Mouse (Mus musculus): ENCODE data around the gene Lrrc15.

Gene Lrrc15

DNA sequence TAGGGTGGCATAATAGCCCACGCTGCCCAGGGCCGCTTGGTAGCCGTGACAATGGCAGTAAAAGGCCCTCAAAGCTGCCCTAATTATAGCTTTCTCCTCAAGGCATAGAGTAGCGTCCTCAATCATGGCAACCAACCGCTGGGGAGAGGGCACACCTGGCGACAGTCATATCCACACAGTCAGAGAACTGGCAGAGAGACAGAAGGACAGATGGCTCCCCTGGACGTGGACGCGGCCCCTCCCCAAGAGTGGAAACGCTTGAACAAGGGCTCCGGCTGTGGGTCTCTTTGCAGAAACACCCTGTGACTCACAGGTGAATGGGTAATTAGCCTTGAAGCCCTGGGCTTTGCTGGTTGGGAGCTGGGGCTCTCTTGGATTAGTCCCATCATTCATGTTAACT lies 4.7 kb downstream of the Lrrc15 start:
- DNase-seq (ENCODE audit: low spot score in 2 of 2), result no peak

DNA sequence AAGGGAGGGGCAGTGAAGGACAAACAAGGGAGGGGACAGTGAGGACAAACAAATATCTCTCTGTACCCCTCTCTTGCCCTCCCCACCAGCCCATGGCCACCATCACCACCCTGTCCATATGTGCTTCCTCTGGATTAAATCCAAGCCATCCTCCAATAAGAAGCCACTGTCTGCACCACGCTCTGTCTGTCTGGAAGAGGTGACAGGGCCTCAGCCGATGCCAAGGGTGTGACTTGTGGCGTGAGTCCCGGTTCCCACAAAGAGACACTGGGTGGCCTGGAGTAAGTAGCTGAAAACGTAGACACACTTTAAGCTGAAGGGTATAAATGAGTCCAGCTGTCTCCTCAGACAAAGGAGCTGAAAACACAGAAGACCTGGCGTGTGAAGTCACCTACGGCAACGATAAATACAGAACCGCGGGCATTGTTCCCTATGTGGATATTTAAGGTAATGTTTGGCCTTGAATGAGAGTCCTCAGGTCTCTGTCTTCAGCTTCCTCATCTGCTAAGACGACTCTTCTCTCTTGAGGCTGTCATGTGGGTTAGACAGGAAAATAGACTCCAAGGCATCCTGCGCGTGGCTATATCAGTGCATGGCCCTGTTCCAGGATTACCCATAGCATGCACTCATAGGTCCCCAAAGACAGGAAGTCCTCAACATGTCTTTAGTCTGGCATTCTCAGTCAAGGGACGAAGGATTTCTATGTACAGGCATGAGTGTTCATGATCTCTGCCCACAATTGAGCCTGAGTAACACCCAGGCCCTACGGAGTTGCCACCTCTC lies 7.3 kb downstream of the Lrrc15 start:
- DNase-seq (ENCODE audit: low spot score in 2 of 2), result no peak

DNA sequence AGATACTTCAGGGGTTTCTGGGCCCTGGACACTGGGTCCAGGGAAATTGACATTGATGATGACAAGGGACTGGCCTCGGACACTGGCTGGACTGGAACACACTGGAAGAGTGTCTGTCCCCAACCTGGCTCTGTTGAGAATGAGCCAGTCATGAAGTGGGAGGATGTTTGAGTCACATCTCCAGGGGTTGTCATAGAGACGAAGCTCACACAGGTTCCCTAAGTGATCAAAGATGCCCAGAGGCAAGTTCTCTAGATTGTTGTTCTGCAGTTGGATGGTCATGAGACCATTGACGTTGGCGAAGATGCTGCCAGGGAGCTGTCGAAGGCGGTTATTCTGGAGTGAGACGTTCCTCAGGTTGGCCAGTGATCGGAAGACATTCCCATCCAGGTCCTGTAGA lies 10.0 kb downstream of the Lrrc15 start:
- no peak for DNase-seq (ENCODE audit: low spot score in 2 of 2)

DNA sequence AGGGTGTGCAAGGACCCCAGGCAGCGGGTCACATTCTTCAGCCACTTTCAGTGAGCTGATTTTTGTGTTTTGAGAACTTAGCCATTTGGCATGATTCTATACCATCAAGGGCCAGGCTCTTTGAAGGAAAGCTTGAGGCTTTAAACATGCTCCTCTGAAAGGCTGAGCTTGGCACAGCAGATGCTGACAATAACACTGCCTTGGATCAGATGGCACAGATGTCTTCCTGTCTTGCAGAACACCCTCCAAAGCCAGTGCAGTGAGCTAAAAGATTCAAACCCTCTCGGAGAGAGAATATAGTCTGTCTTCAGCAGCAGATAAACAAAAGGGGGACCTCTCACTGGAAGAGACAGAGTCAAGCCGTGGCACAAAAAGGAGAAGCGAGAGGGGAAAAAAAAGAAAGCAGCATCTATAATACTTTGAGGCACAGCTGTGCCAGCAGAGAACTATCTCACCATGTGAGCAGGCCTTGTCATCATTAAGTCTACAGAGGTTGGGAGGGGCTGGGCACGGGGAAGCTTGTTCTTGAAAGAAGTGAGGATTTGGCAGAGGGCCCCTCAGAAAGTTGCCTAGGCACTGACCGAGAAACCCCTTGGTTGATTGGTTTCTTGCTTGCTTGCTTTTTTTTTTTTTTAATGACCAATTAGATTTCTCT lies 11.0 kb downstream of the Lrrc15 start:
- no peak for DNase-seq (ENCODE audit: low spot score in 2 of 2)

DNA sequence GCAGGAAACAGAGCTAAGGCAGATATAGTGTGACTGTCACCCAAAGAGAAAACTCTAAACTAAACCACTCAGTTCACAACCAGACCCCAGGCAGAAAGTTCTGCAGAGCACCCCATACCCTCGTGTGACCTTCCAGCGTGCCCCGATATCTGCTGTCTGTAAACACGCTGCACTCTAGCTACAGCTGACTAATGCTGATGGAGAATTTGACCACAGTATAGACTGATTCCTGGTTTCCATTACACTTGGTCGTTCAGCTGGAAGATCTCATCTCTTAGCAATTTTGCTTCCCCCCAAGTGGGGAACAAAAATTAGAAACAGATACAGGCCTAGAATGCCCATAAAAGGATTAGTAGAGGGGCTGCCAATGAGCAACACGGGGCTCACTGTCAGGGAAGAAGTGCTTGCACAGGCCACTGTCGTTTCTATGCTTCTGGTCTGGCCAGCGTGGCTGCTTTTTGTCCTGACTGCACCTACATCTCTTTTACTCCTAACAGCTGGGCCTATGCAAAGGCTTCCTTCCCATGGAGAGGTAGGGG lies 11.8 kb downstream of the Lrrc15 start:
- DNase-seq (ENCODE audit: low spot score in 2 of 2), result no peak

DNA sequence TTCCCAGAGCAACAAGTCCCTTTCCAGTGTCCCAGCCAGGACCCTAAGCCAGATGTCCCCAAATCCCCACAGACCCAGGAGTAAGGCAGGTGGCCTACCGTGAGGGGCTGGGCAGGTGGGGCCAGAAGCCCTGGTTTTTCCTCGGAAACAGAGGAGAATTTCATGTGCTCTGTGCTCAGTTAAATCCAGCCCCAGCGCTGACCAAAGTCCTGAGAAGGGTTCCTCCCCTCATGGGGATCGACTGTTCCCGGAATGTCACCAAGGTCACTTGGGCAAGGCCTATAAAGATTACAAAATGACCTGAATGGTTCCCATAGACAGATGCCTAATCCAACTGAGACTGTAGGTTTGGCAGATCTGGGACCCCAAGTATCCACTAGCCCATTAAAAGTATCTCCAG lies 15.7 kb downstream of the Lrrc15 start, which contains the start of gene Cpn2:
Cpn2 (minus strand) TSS at position 141 of the 400 bp plus-strand sequence.
- no peak for DNase-seq (ENCODE audit: low spot score in 2 of 2)

DNA sequence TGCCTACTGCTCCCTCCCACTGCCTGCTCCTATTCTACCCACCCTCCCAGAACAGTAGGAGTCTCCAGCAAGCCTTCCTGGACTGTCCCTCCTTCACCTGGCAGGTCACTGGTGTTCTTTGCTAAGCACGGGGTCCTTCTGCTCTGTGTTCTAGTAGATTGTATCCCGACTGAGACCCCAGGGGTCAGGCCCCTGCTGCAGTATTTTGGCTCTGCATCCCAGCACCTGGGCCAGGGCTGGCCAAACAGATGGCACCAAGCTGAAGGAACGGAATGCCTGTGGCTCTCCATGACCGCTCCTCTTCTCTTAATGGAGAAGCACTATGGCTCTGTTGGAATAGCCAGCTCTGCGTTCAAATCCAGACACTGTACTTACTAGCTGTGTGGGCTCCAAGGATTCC lies 16.5 kb downstream of the Lrrc15 start:
- DNase-seq (ENCODE audit: low spot score in 2 of 2), result no peak

DNA sequence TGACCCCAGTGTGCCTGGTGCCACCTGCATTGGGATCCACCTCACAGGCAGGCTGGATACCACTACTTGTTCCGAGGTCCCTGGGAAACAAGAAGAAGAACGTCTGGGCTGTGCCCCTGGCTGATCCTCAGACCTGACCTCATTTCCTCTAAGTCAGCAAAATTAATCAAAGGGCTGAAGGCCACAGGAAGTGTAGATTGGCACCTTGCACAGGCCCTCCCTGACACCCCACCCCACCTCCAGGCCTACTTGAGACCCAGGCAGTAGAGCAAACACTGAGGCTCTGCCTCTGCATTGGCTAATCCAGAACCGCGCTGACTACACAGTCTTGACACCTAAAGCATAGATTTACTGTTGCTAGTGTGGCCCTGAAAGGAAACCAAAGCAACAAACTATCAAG lies 17.4 kb downstream of the Lrrc15 start:
- DNase-seq (ENCODE audit: low spot score in 2 of 2), result no peak

DNA sequence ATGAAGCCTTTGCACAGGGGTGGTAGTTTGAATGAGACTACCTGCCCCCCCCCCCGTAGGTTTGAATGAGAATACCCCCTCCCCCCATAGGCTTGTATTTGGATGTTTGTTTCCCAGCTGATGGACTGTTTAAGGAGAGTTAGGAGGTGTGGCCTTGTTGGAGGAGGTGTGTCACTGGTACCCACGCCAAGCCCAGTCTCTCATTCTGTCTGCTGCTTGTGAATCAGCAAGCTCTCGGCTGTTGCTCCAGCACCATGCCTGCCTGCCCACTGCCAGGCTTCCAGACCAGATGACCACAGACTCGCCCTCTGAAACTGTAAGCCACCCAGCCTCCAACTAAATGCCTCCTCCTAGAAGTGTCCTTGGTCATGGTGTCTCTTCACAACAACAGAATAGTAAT lies 19.9 kb downstream of the Lrrc15 start:
- DNase-seq (ENCODE audit: low spot score in 2 of 2), result no peak

DNA sequence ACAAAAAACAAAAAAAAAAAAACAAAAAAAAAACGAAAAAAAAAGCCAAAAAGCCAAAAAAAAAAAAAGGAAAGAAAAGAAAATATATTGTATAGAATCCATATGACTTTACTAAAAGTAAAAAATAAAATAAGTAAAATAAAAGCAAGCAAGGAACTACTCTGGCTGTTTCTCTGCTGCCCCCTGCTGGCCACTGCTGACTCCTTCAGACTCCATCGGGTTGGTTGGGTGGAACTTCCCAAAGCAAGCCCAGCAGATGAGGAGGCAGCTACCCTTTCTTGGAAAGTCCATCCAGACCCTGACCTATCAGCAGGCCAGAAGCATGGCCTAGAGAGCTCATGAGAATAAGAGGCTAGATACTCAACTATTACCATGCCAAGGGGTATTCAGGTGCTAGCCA lies 20.4 kb downstream of the Lrrc15 start:
- DNase-seq (ENCODE audit: low spot score in 2 of 2), result peak; percentile 53 to 61

DNA sequence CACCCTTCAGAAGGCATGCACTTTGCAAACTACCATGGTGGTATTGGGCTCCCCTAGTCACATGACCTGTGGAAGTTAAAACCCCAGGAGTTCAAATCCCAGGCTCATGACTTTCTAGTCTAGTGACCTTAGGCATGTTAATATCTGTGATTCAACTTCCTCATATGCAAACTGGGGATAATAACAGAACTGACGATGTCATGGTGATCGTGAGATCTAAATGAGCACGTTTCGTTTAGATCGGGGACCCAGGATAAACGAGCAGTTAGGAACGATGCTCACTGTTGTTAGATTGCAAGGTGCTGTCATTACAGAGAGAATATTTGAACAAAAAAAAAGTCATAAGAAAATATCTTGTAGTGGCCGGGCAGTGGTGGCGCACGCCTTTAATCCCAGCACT lies 20.9 kb downstream of the Lrrc15 start:
- DNase-seq (ENCODE audit: low spot score in 2 of 2), result no peak

DNA sequence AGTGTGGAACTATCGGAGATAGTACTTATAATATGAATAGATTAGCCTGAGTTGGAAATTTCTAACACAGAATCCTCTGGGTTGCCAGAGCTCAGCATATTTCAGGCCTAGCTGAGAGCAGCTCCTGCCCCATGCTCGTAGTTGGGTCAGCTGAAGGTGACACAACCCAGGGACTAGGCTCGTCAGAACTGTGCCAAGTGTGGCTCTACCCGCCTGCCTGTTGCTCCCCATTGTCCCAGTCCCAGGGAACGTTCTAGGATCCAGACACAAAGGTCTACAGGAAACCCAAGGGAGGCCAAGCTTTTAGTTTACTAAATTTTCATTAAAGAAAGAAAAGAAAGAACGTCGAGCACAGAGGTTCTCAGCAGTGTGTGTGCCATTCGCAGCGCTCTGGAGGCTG lies 21.7 kb downstream of the Lrrc15 start:
- no peak for DNase-seq (ENCODE audit: low spot score in 2 of 2)

DNA sequence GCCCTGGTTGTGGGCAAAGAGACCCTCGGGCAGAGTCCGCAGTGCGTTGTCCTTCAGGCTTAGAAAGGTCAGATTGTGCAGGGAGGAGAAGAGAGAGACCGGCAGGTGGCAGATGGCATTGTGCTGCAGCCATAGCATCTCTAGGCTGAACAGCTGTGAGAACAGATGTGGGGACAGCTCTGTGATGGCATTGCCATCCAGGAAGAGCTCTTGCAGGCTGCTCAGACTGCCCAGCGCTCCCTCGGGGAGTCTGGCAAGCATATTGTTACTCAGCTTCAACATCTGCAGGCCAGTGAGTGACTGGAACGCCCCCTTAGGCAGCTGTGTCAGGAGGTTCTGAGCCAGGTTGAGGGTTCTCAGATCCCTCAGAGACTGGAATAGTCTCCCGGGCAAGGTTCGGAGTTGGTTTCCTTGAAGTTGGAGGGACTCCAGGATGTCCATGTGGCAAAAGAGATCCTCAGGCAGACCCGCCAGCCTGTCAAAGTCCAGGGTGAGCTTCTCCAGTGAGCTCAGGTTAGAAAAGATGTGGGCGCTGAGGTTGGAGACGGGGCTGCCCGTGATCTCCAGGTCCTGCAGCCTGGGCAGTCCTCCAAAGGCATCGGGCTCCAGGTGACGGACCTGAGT lies 22.9 kb downstream of the Lrrc15 start:
- no peak for DNase-seq (ENCODE audit: low spot score in 2 of 2)

DNA sequence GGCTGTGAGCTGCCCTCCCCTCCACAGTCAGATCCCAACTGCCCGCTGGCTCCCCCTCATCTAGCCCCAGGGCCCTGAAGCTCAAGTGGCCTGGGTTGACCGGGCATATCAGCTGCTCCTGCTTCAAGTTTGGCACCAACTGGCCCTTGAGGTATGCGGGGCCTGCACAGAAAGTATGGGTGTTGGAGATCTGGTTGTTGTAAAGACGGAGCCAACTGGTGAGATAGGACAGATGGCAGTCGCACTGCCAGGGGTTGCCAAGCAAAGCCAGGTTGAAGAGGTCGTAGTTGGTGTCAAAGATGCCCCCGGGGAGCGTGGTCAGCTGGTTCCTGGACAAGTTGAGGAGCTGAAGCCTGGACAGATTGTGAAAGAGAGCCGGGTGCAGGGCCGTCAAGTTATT lies 23.6 kb downstream of the Lrrc15 start:
- DNase-seq (ENCODE audit: low spot score in 2 of 2), result peak in 1 of 2 experiments; percentile 28

DNA sequence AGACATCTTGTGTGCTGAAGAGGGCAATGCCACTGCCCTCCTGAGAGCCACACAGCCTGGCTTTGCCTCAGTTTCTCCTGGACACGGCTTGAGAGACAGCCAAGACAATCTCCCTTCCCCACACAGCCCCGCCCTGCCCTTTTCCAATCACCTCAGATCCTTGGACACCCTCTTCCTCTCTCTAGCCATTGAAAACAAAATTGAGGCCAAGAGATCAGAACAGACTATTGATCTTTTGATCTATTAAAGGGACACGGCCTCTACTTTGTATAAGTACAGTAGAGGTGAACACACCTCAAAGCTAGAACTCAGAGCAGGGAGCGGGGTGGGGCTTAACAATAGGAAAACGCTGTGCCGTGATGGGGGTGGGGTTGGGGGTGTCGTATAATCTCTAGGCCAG lies 24.6 kb downstream of the Lrrc15 start:
- DNase-seq (ENCODE audit: low spot score in 2 of 2), result no peak

DNA sequence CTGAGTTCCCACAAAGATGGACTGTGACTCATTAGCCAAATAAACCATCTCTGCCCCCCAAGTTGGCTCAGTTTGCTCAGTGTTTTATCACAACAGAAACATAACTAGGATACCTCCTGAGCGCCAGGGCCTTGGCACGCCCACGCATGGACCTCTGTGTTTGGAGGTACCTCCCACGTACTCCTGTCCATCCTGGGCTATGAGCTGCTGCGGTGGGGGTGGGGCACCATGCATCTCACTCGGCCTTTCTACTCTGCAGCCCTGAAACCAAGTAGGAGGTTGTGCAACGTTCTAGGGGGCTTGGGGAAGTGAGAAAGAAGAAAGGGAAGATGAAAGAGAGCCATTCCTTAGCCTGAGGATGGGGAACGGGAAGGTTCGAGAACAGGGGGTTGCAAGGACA lies 25.3 kb downstream of the Lrrc15 start:
- DNase-seq (ENCODE audit: low spot score in 2 of 2), result no peak

DNA sequence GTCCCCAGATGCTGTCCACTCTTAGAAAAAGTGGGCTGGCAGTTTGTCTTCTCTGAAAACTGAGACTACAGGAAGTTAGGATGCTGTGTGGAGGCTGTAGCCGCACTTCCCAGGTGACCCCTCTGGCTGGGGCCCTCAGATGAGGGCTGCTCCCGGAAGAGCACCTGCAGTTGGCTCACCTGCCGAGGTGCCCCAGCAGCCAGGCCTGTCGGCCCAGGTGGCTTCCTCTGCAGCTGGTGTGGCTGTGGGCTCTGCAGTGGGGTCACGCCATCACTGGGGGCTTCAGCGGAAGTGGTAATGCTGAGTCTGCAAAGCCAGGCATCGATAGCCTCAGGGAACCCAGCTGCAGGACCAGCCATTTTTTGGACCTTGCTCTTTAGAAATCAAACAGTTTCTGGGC lies 28.0 kb downstream of the Lrrc15 start:
- no peak for DNase-seq (ENCODE audit: low spot score in 2 of 2)

DNA sequence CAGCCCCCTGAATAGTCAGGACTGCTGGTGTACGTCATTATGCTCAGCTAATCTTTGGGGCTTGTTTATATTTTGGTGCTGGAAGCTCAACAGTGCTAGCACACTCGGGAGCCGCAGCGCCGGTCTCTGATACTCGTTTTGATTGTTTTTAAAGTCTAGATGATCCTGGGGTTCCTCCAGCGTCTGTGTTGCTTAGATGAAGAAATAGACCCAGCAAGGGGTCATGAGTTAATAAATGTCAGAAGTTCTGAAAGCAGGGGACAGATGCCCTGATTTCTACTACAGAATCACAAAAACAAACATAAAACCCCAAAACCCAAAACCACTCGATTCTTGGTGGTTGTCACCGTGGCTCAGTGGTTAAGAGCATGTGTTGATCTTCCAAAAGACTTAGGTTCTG lies 29.2 kb downstream of the Lrrc15 start:
- DNase-seq (ENCODE audit: low spot score in 2 of 2), result no peak

DNA sequence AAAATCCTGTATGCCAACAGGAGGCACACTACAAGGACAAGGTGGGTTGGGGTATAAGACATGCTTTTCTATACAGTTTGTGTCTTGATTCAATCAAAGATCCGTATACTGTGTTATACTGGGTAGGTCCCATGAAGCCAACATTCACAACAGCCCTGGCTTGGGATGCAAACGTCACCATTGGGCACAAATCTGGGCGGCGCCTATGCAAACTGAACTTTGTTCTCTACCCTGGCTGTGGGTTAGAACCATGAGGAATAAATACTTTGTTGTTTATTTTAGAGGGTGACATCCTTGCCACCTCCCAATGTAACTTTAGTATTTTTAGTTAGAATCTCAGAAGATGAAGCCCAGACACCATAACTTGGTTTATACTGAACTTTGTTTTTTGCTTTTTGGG lies 29.7 kb downstream of the Lrrc15 start:
- DNase-seq (ENCODE audit: low spot score in 2 of 2), result no peak

DNA sequence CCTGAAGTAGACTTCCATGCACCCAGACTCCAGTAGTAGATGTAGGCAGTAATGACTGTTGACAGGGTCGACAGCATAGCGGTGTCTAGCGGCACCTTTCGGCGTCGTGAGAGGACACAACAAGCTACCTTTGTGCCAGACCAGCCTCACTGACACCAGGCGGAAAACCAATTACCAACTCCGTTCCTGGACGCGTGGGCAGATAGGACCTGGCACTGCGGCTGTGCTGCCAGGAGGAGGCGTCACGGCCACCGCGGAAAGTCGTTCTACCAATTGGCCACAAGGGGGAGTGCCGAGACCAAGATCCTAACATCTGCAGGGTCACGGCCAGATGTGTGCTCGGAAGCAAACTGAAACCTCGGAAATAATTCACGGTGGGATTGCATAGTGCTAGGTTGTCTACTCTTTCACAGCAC lies 31.0 kb downstream of the Lrrc15 start:
- peak; percentile 72 to 82 for DNase-seq (ENCODE audit: low spot score in 2 of 2)

DNA sequence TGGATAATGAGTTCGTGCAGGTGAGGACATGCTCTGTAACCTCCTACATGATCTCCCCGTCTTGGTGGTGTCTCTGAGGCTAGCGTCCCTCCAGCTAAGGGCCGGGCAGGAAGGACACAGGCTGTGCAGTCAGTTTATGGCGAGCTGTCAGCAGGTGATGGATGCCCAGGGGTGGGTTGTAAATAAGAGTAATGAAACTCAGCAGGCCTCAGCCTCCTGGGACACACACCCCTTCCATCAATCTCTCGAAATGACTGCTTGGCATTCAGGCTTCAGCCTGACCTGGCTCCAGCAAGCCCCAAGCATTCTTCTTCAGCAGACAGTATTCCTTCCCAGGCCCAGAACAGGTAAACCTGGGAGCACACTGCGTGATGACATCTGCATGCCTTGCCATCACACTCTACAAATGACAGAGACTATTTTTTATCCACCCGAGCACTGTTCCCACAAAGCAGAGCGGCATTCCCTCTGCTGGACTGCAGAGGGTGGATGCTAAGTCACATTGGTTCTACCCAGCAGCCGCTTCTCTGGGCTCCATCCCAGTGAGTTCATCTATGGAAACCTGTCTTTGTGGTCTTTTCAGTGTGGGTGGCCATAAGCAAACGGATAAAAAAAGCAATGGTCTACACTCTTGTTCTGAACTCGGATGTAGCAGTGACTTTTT lies 38.9 kb downstream of the Lrrc15 start:
- DNase-seq (ENCODE audit: low spot score in 2 of 2), result peak in 1 of 2 experiments; percentile 24

DNA sequence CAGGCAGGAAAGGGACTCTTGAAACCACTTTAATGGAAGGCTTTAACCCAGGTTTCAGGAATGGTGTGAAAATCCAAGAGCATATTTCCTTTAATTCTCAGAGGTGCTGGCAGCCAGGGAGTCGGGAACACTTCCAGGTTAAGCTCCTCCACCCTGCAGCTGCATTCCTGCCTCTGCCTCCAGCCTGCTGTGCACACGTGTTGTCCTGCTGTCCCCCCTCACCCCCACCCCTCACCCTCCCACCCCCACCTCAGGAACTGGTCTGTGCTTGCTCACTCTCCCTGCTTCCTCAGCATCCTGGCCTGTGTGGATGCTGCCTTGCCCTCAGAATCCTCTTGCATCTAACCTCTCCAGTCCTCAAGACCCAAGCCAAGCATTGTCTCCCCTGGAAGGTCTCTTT lies 41.4 kb downstream of the Lrrc15 start:
- no peak for DNase-seq (ENCODE audit: low spot score in 2 of 2)

Measured in urinary bladder, postnatal 36 days (tissue).